Mouse (Mus musculus) c-Kit-negative CD71-positive TER-119-positive erythroid progenitor cells, embryonic 14.5 days (primary cell): ENCODE measurements around the gene Gabrb1.

Source experiments
- DNase-seq: peaks from one replicate; pipeline ENCODE4 v3.0.0-alpha.2; 2013; ENCODE audit warnings: low read depth, low spot score

Gene Gabrb1

GRCm38 (mm10) chr5:71657482-71658114 is at the start of gene Gabrb1:
Gene Gabrb1 (plus strand): TSS chr5:71658113.
- DNase-seq: no peak

- DNase-seq: no peak
Measured at GRCm38 (mm10) chr5:71608735-71609134, 49.2 kb upstream of the Gabrb1 start.

- no peak for DNase-seq
Measured at GRCm38 (mm10) chr5:71614311-71614710, 43.6 kb upstream of the Gabrb1 start.

GRCm38 (mm10) chr5:71616734-71617133 is 41.2 kb upstream of the Gabrb1 start:
- DNase-seq: no peak

GRCm38 (mm10) chr5:71627820-71628219 is 30.1 kb upstream of the Gabrb1 start:
- DNase-seq: no peak

- DNase-seq: no peak
Measured at GRCm38 (mm10) chr5:71639804-71640203, 18.1 kb upstream of the Gabrb1 start.

- no peak for DNase-seq
Measured at GRCm38 (mm10) chr5:71648108-71648507, 9.8 kb upstream of the Gabrb1 start.

GRCm38 (mm10) chr5:71654056-71654455 is 3.9 kb upstream of the Gabrb1 start:
- no peak for DNase-seq

GRCm38 (mm10) chr5:71656771-71657170 is 1.1 kb upstream of the Gabrb1 start:
- DNase-seq: no peak

GRCm38 (mm10) chr5:71658115-71658497 is 193 bp downstream of the Gabrb1 start, which contains the start of gene Gabra4:
Gene Gabra4 (minus strand): TSS chr5:71658308.
- DNase-seq: no peak

GRCm38 (mm10) chr5:71665593-71665992 is 7.7 kb downstream of the Gabrb1 start:
- no peak for DNase-seq

GRCm38 (mm10) chr5:71699696-71700467 is 42.0 kb downstream of the Gabrb1 start:
- no peak for DNase-seq

- DNase-seq: no peak
Measured at GRCm38 (mm10) chr5:71700468-71701272, 42.8 kb downstream of the Gabrb1 start.

GRCm38 (mm10) chr5:71701273-71701614 is 43.3 kb downstream of the Gabrb1 start:
- no peak for DNase-seq

GRCm38 (mm10) chr5:71732931-71733792 is 75.2 kb downstream of the Gabrb1 start:
- DNase-seq: no peak

- DNase-seq: no peak
Measured at GRCm38 (mm10) chr5:71747411-71747810, 89.5 kb downstream of the Gabrb1 start.

GRCm38 (mm10) chr5:71753966-71754365 is 96.1 kb downstream of the Gabrb1 start:
- no peak for DNase-seq

- DNase-seq: no peak
Measured at GRCm38 (mm10) chr5:71761105-71761504, 103.2 kb downstream of the Gabrb1 start.

GRCm38 (mm10) chr5:71781514-71782179 is 123.7 kb downstream of the Gabrb1 start:
- DNase-seq: no peak

- DNase-seq: no peak
Measured at GRCm38 (mm10) chr5:71822862-71823261, 164.9 kb downstream of the Gabrb1 start.

GRCm38 (mm10) chr5:71828342-71828741 is 170.4 kb downstream of the Gabrb1 start:
- DNase-seq: no peak
